Mouse (Mus musculus) heart, adult 2 months (tissue): ENCODE data around the gene Ifna15. TPM values are rescaled to one million over a fixed set of nuclear protein-coding genes. Genes with fewer than 3 reads are reported as not detected.
"Not testable (repeated sequence)": the region's sequence is repeated elsewhere in the genome, so short reads cannot be mapped to it uniquely, and the experiment has no call there.

ENCODE experiments used
- DNase-seq, 2 experiments: peaks; one replicate each; pipeline ENCODE4 v3.0.0; 2021
- H3K27ac ChIP-seq: fragments of 200-600 bp; 2 replicates; pipeline ENCODE4 v1.8.1; 2022
- H3K27me3 ChIP-seq: fragments of 200-500 bp; 2 replicates; pipeline ENCODE4 v1.6.1; 2012; ENCODE audit warnings: mild to moderate bottlenecking, low read length, inconsistent platforms, mixed read lengths; ENCODE audit not compliant: control insufficient read depth, insufficient read depth
- H3K36me3 ChIP-seq: fragments of 200-500 bp; 2 replicates; pipeline ENCODE4 v1.6.1; 2012; ENCODE audit warnings: low read length, inconsistent platforms; ENCODE audit not compliant: control insufficient read depth, insufficient read depth
- H3K4me1 ChIP-seq: fragments of 200-500 bp; 2 replicates; pipeline ENCODE4 v1.6.1; 2011; ENCODE audit warnings: low read length; ENCODE audit not compliant: control insufficient read depth, insufficient read depth
- H3K4me3 ChIP-seq: fragments of 200-600 bp; 2 replicates; pipeline ENCODE4 v1.8.1; 2022
- H3K79me2 ChIP-seq: fragments of 200-500 bp; replicated peaks from 2 replicates; pipeline ENCODE4 v1.6.1; 2012; ENCODE audit warnings: mild to moderate bottlenecking, inconsistent platforms, low read length, moderate library complexity, mixed read lengths; ENCODE audit not compliant: control insufficient read depth, insufficient read depth
- H3K9ac ChIP-seq: fragments of 200-500 bp; 2 replicates; pipeline ENCODE4 v1.6.1; 2012; ENCODE audit warnings: low read depth, mild to moderate bottlenecking, control low read depth, inconsistent platforms, low read length, mixed read lengths
- CTCF ChIP-seq: fragments of 200-600 bp; IDR thresholded peaks from 2 replicates; pipeline ENCODE4 v1.8.1; 2022; ENCODE audit warnings: antibody characterized with exemption, mild to moderate bottlenecking, moderate library complexity
- EP300 ChIP-seq: fragments of 200-500 bp; IDR thresholded peaks from 2 replicates; pipeline ENCODE4 v1.6.1; 2011; ENCODE audit warnings: low read depth, low read length, control low read depth; ENCODE audit not compliant: insufficient read depth
- POLR2A ChIP-seq: fragments of 200-500 bp; IDR thresholded peaks from 2 replicates; pipeline ENCODE4 v1.6.1; 2011; ENCODE audit warnings: mild to moderate bottlenecking, low read depth, low read length, control low read depth; ENCODE audit not compliant: insufficient read depth
- WGBS: fragments of 180-500 bp; shearing (Covaris S2); methylation state at CpG from one replicate; pipeline ENCODE4 v1.1.7; 2018; 5-methylcytosine and 5-hydroxymethylcytosine counted together
- intact Hi-C: fragments of 180-260 bp; cut with DNase I; formaldehyde crosslinking; loops from one replicate; pipeline ENCODE4 v1.15.1; 2025
- long read RNA-seq: library from polyadenylated mRNA; stranded (forward); transcript quantifications from one replicate; pipeline ENCODE4 v2.0.0, GENCODE M21; 2021
- polyA plus RNA-seq: library from polyadenylated mRNA; depleted of rRNA; stranded (reverse); fragments of >200 nt; gene quantifications from 2 replicates; pipeline ENCODE4 v1.2.3, GENCODE M21; 2012; rRNA removed
- total RNA-seq, 2 experiments: library from RNA; stranded (reverse); gene quantifications; 2 replicates each; pipeline ENCODE4 v1.2.3; 2021

Gene Ifna15
- total RNA-seq, result not detected
- polyA plus RNA-seq, result not detected in 2 replicates
- long read RNA-seq, result 0 reads

- H3K4me1 ChIP-seq, H3K4me3 ChIP-seq, H3K9ac ChIP-seq, DNase-seq, H3K36me3 ChIP-seq, H3K27me3 ChIP-seq, intact Hi-C loops, H3K79me2 ChIP-seq, H3K27ac ChIP-seq: not testable (repeated sequence)
These were observed at the start of gene Ifna15 for GRCm38 (mm10) chr4:88558145-88558544. Ifna15 (minus strand) TSS chr4:88558245.

DNA sequence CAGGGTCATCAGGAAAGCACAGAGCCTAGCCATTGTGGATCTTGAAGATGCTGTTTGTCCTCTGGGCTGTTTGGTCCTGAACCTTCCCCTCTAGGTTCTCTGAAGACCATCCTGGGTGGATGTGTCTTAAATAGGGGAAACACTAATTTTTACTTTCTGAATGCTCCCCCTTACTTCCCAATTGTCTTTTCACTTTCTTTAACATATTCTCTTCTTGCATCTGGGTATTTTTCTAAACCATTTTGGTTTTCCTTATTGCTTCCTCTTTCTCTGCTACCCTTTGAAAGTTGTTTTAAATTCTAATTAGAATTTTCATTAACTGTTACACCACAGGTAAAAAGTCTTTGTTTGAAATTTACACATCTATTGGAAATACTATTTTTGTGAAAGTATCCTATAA is 45.2 kb upstream of the Ifna15 start, which contains the start of gene Ifna12:
Ifna12 (minus strand) TSS at position 101 of the 400 bp plus-strand sequence.
- H3K79me2 ChIP-seq, result no peaks in the 10 kb centered on the region
- intact Hi-C loops, result no loop called here
- no peak within 1 kb of the TSS for H3K4me3 ChIP-seq
- no peaks in the 10 kb centered on the region for H3K27me3 ChIP-seq
- TF ChIP-seq CTCF, result no peak
- no peak for TF ChIP-seq POLR2A
- no peak for TF ChIP-seq EP300
- no peak within 1 kb of the TSS for H3K27ac ChIP-seq
- no peaks in the 10 kb centered on the region for H3K4me1 ChIP-seq
- H3K36me3 ChIP-seq, result no peaks in the 10 kb centered on the region
- DNase-seq, result no peak
- H3K9ac ChIP-seq, result no peak within 1 kb of the TSS

GRCm38 (mm10) chr4:88592285-88592684 is 34.2 kb upstream of the Ifna15 start, which contains the start of gene Ifna9:
Ifna9 (minus strand) TSS chr4:88592385.
- Histone ChIP-seq H3K4me1 (no peaks in the 10 kb centered on the region), H3K79me2 (no peaks in the 10 kb centered on the region), H3K36me3 (no peaks in the 10 kb centered on the region), H3K4me3 (no peak within 1 kb of the TSS), H3K27ac (no peak within 1 kb of the TSS), H3K27me3 (no peaks in the 10 kb centered on the region), H3K9ac (no peak within 1 kb of the TSS)
- WGBS, result 59% methylated on average over 1 of the region's 1 CpGs
- intact Hi-C loops, result no loop called here
- DNase-seq, result no peak
- TF ChIP-seq POLR2A (no peak), EP300 (no peak), CTCF (no peak)

DNA sequence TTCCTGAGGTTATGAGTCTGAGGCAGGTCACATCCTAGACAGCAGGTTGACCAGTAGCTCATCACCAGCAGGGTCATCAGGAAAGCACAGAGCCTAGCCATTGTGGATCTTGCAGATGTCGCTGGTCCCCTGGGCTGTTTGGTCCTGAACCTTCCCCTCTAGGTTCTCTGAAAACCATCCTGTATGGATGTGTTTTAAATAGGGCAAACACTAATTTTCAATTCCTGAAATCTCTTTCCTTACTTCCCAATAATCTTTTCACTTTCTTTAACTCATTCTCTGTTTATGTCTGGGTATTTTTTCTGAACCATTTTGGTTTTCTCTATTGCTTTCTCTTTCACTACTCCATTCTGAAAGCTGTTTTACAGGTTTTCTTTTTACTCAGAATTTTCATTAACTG is 13.7 kb upstream of the Ifna15 start, which contains the start of gene Ifna14:
Ifna14 (minus strand) TSS at position 101 of the 400 bp plus-strand sequence.
- H3K79me2 ChIP-seq, result no peaks in the 10 kb centered on the region
- no peak within 1 kb of the TSS for H3K27ac ChIP-seq
- no peak within 1 kb of the TSS for H3K9ac ChIP-seq
- WGBS, result 59% methylated on average over 1 of the region's 1 CpGs
- no peak for DNase-seq
- H3K36me3 ChIP-seq, result no peaks in the 10 kb centered on the region
- intact Hi-C loops, result no loop called here
- TF ChIP-seq CTCF (no peak), EP300 (no peak), POLR2A (no peak)
- H3K27me3 ChIP-seq, result no peaks in the 10 kb centered on the region
- no peaks in the 10 kb centered on the region for H3K4me1 ChIP-seq
- no peak within 1 kb of the TSS for H3K4me3 ChIP-seq

- WGBS, result 94% methylated on average over 1 of the region's 1 CpGs
- no peaks in the 10 kb centered on the region for H3K79me2 ChIP-seq
- DNase-seq, result no peak
- H3K27me3 ChIP-seq, result no peaks in the 10 kb centered on the region
- TF ChIP-seq EP300 (no peak), CTCF (no peak), POLR2A (no peak)
- no peaks in the 10 kb centered on the region for H3K4me1 ChIP-seq
- intact Hi-C loops, result no loop called here
- H3K4me3 ChIP-seq, result no peak overlapping the region
- H3K27ac ChIP-seq, result no peak overlapping the region
- no peaks in the 10 kb centered on the region for H3K36me3 ChIP-seq
- no peak overlapping the region for H3K9ac ChIP-seq
These were observed 3.7 kb upstream of the Ifna15 start for GRCm38 (mm10) chr4:88561791-88562190.

DNA sequence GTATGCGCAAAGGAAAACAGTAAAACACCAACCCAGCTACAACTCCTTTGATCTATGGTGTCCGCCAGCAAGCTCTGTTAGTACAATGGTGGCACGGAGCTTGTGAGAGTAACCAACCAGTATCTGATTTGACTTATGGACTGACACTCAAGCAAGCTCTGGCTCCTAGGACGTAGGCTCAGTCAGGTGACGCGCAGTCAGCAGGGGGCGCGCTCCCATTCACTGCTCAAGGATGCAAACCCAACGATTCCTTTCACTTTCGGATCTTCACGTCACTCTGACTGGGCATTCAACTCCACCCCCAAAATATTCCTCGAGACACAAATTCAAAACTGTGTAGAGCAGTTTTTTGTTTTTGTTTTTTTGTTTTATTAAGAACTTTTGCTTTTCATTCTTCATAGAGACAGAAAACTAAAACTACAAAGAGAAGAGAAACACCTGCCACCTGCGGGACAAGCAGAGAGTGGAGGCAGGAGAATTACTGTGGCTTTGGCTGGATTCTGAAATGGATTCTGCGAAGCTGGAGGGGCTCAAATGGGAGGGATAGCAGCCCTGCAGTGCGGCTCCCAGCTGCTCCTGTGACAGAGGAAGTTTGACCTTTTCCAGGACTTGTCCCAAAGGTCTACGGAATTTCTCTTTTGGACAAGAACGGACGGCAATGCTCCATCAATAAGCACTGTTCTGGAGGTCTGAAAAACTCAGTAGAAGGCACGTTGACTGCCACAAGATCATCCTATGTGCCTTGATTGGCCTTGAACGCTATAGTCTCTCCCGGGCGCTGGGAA is 7.7 kb downstream of the Ifna15 start:
- intact Hi-C loops, result loop anchor here (2.0 to 5.0 kb wide), 2 partner anchors 90 to 458 kb away; partner anchors contain the start of gene Focad
- DNase-seq, result peak; percentile 80 to 84
- peak overlapping the region; percentile 54 for H3K4me3 ChIP-seq
- H3K79me2 ChIP-seq, result no peaks in the 10 kb centered on the region
- WGBS, result 20% methylated on average over 22 of the region's 22 CpGs
- peaks cover 1% of the 10 kb centered on the region for H3K4me1 ChIP-seq
- no peaks in the 10 kb centered on the region for H3K27me3 ChIP-seq
- peak overlapping the region; percentile 37 for H3K9ac ChIP-seq
- H3K27ac ChIP-seq, result peak overlapping the region; percentile 36
- no peaks in the 10 kb centered on the region for H3K36me3 ChIP-seq
- TF ChIP-seq POLR2A (no peak), CTCF (peak; percentile 87), EP300 (0 out of 2 replicates have a peak, but pooled peaks have one; percentile 50)
